Mouse (Mus musculus) ES-E14 (cell line): ENCODE measurements around the gene Mapk8ip1.

Experiments
- HCFC1 ChIP-seq: IDR thresholded peaks from 2 replicates; pipeline ENCODE4 v1.6.1; 2012; ENCODE audit warnings: low read length, inconsistent platforms, borderline replicate concordance; ENCODE audit not compliant: insufficient read depth
- ZC3H11A ChIP-seq: IDR thresholded peaks from 2 replicates; pipeline ENCODE4 v1.6.1; 2012; ENCODE audit warnings: low read depth, mild to moderate bottlenecking, inconsistent platforms, low read length, borderline replicate concordance

DNA sequence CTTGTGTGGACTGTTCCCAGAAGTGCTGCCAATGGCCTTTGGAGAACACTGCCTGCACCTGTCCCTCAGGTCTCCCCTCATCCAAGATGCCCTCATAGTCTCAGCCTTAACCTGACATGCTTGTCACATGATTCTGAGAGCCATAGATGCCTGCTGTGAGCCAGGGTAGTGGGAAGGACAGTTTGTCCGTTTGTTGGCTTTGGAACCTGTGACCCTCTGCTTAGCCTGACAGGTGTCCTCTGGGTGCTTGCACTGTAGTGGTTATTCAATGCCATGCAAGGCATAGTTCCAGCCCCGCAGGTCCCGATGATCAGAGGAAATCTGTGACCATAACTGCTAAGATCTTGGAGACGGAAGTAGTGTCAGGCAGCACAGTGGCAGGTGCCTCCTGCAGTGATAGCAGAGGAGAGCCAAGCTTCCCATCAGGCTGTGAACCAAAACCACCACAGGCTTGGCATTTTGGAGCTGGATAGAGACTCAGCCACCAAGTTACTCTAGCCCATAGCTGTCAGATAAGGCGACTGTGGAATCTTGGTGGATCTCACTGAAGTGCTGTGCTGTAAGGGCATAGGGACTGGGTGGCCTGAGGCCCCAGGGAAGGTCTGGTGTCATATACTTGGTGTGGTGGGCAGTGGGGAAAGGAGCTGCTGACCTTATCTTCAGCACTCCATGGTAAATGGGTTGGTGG lies 19.0 kb downstream of the Mapk8ip1 start, which contains the start of gene 1700029I15Rik:
- no peak for TF ChIP-seq ZC3H11A
- no peak for TF ChIP-seq HCFC1
